Comparison of ENCODE assay signal across 8 mouse cellular contexts in the genomic region with DNA sequence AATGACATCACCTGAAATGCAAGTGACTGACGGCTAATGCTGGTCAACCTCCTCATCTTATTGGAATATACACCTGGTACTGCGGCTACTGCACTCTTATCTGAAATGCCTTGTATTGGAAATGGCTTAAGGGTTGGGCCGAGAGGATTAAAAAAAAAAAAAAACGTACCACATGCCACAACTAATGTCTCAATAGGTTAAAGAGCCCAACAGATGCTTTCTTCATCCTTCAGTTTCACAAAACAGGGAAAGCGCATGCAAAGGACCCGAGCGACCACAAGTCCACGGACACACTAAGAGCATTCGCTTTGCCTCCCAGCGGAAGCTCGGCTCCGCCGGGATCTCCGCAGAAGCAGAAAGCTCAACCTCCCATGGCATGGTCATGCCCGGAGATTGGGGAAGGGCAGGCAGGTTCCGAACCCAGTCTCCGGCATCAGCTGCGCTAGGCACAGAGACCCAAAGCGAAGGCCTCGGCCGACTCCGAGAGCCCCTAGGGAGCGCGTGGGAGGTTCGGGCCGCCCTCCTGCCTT. TPM values are rescaled to one million over a fixed set of nuclear protein-coding genes. Genes with fewer than 3 reads are reported as not detected.
DNase-seq lines count a peak whose midpoint lies in the region; ATAC-seq and TF ChIP-seq lines count a peak whose summit lies in the region.

No protein-coding gene starts in this region.

- peak overlapping the region; percentile 99 for H3K9ac ChIP-seq in lung, embryonic 16.5 days (ENCODE audit: low read length)
- H3K9ac ChIP-seq in forebrain, embryonic 16.5 days (replicated peaks; ENCODE audit: low read depth, low read length), result peak overlapping the region; percentile 99
- peak overlapping the region; percentile 94 for H3K9ac ChIP-seq in limb, embryonic 14.5 days (ENCODE audit: low read depth, low read length, severe bottlenecking)
- peak overlapping the region; percentile 88 for H3K9ac ChIP-seq in neural tube, embryonic 14.5 days (replicated peaks; ENCODE audit: low read depth, low read length)

- TF ChIP-seq POLR2A in bone marrow macrophage, adult 2 months (IDR thresholded peaks at IDR 0.05; ENCODE audit: borderline replicate concordance, low read depth, low read length), result no peak; the same call in 1 of the 2 replicates
- no peak for TF ChIP-seq POLR2A in limb, embryonic 14.5 days (IDR thresholded peaks at IDR 0.05; ENCODE audit: borderline replicate concordance, extremely low read depth, insufficient read depth, insufficient read length)

- no peaks in the 10 kb centered on the region for H3K27me3 ChIP-seq in lung, embryonic 16.5 days (ENCODE audit: control insufficient read depth, insufficient read depth, low read depth, low read length)
- no peaks in the 10 kb centered on the region for H3K27me3 ChIP-seq in forebrain, embryonic 16.5 days (replicated peaks; ENCODE audit: control insufficient read depth, insufficient read depth, low read length)
- H3K27me3 ChIP-seq in limb, embryonic 14.5 days (ENCODE audit: control insufficient read depth, insufficient read depth, low read length), result no peaks in the 10 kb centered on the region
- H3K27me3 ChIP-seq in neural tube, embryonic 14.5 days (ENCODE audit: control insufficient read depth, insufficient read depth, low read length), result no peaks in the 10 kb centered on the region

- H3K4me3 ChIP-seq in lung, embryonic 16.5 days (ENCODE audit: low read length), result peak overlapping the region; percentile 87
- H3K4me3 ChIP-seq in bone marrow macrophage, adult 2 months (ENCODE audit: insufficient read depth, low read length), result peak overlapping the region; percentile 84
- peak overlapping the region; percentile 70 for H3K4me3 ChIP-seq in forebrain, embryonic 16.5 days (replicated peaks; ENCODE audit: low read length)
- H3K4me3 ChIP-seq in limb, embryonic 14.5 days (replicated peaks; ENCODE audit: low read length), result peak overlapping the region; percentile 63
- peak overlapping the region; percentile 88 for H3K4me3 ChIP-seq in neural tube, embryonic 14.5 days (ENCODE audit: low read depth, low read length)

- no peak for TF ChIP-seq CTCF in bone marrow macrophage, adult 2 months (IDR thresholded peaks at IDR 0.05; ENCODE audit: low read depth, low read length)

- DNase-seq in lung, postnatal 4 days, result no peak
- DNase-seq in limb, embryonic 14.5 days (ENCODE audit: low spot score), result no peak
- no peak for DNase-seq in adrenal gland, postnatal 36 days
- DNase-seq in gastrocnemius, postnatal 25 days, result no peak

- H3K4me2 ChIP-seq in lung, embryonic 16.5 days (ENCODE audit: low read depth, low read length), result peak overlapping the region; percentile 83
- H3K4me2 ChIP-seq in forebrain, embryonic 16.5 days (ENCODE audit: low read length), result peak overlapping the region; percentile 91
- peak overlapping the region; percentile 76 for H3K4me2 ChIP-seq in limb, embryonic 14.5 days (replicated peaks; ENCODE audit: low read depth, low read length, severe bottlenecking)
- peak overlapping the region; percentile 74 for H3K4me2 ChIP-seq in neural tube, embryonic 14.5 days (ENCODE audit: low read depth, low read length)

- peak overlapping the region; percentile 99 for H3K27ac ChIP-seq in lung, embryonic 16.5 days (ENCODE audit: low read length)
- peak overlapping the region; percentile 93 for H3K27ac ChIP-seq in bone marrow macrophage, adult 2 months (ENCODE audit: insufficient read depth, low read depth, low read length)
- H3K27ac ChIP-seq in forebrain, embryonic 16.5 days (ENCODE audit: low read length), result peak overlapping the region; percentile 99
- H3K27ac ChIP-seq in limb, embryonic 14.5 days (replicated peaks; ENCODE audit: low read depth, low read length), result peak overlapping the region; percentile 98
- H3K27ac ChIP-seq in neural tube, embryonic 14.5 days (ENCODE audit: low read depth, low read length), result peak overlapping the region; percentile 97

- ATAC-seq in lung, embryonic 16.5 days (ENCODE audit: low read depth), result peak; percentile 7
- peak; percentile 13 for ATAC-seq in forebrain, embryonic 16.5 days
- ATAC-seq in limb, embryonic 14.5 days (ENCODE audit: low FRiP score, low read depth), result peak; percentile 0; the same call in 1 of the 2 replicates
- peak; percentile 39 for ATAC-seq in neural tube, embryonic 14.5 days (ENCODE audit: low read depth)

- no peaks in the 10 kb centered on the region for H3K9me3 ChIP-seq in lung, embryonic 16.5 days (ENCODE audit: control insufficient read depth, low read length)
- H3K9me3 ChIP-seq in forebrain, embryonic 16.5 days (ENCODE audit: control insufficient read depth, low read length), result no peaks in the 10 kb centered on the region
- H3K9me3 ChIP-seq in limb, embryonic 14.5 days (ENCODE audit: control insufficient read depth, low read length), result no peaks in the 10 kb centered on the region
- H3K9me3 ChIP-seq in neural tube, embryonic 14.5 days (ENCODE audit: control insufficient read depth, low read length), result no peaks in the 10 kb centered on the region

- 0% methylated on average over 26 of the region's 26 CpGs for WGBS in lung, embryonic 16.5 days
- under 1% methylated on average over 26 of the region's 26 CpGs for WGBS in forebrain, embryonic 16.5 days
- under 1% methylated on average over 26 of the region's 26 CpGs for WGBS in limb, embryonic 14.5 days
- under 1% methylated on average over 26 of the region's 26 CpGs for WGBS in neural tube, embryonic 14.5 days

- H3K36me3 ChIP-seq in lung, embryonic 16.5 days (ENCODE audit: control insufficient read depth, insufficient read depth, low read length), result peaks cover 9% of the 10 kb centered on the region
- H3K36me3 ChIP-seq in forebrain, embryonic 16.5 days (ENCODE audit: control insufficient read depth, insufficient read depth), result peaks cover 6% of the 10 kb centered on the region; the same call in 1 of the 2 replicates
- peaks cover 15% of the 10 kb centered on the region for H3K36me3 ChIP-seq in limb, embryonic 14.5 days (ENCODE audit: control insufficient read depth, insufficient read depth, low read length)
- peaks cover under 1% of the 10 kb centered on the region; the same call in 1 of the 2 replicates for H3K36me3 ChIP-seq in neural tube, embryonic 14.5 days (ENCODE audit: control insufficient read depth, insufficient read depth, low read length)

- peaks cover 14% of the 10 kb centered on the region for H3K4me1 ChIP-seq in lung, embryonic 16.5 days (replicated peaks; ENCODE audit: control insufficient read depth, insufficient read depth, low read length)
- H3K4me1 ChIP-seq in bone marrow macrophage, adult 2 months (ENCODE audit: control insufficient read depth, insufficient read depth, low read length), result peaks cover 3% of the 10 kb centered on the region
- H3K4me1 ChIP-seq in forebrain, embryonic 16.5 days (replicated peaks; ENCODE audit: control insufficient read depth, insufficient read depth, low read length), result peaks cover 21% of the 10 kb centered on the region
- H3K4me1 ChIP-seq in limb, embryonic 14.5 days (ENCODE audit: control insufficient read depth, insufficient read depth, low read length), result peaks cover 14% of the 10 kb centered on the region
- H3K4me1 ChIP-seq in neural tube, embryonic 14.5 days (ENCODE audit: control insufficient read depth, insufficient read depth, low read length), result no peaks in the 10 kb centered on the region; the same call in 1 of the 2 replicates

RNA-seq across cellular contexts. Expression of gene Zfp143, which starts 0.3 kb away (rescaled TPM):
- 19.1 and 19.7 TPM in 2 replicates for polyA plus RNA-seq in lung, embryonic 16.5 days (2015; fragmentation: Nextera tagmentation; extraction: Ambion mirVana)
- polyA plus RNA-seq in bone marrow macrophage, adult 2 months (2012; ENCODE audit: insufficient read depth, insufficient read length, missing spikeins), result 17.4 and 22.2 TPM in 2 replicates
- polyA plus RNA-seq in forebrain, embryonic 16.5 days (2015; fragmentation: Nextera tagmentation; extraction: Ambion mirVana), result 23.1 and 24.7 TPM in 2 replicates
- polyA plus RNA-seq in limb, embryonic 14.5 days (2012; rRNA removed), result 18.0 and 20.5 TPM in 2 replicates
- polyA plus RNA-seq in limb, embryonic 14.5 days (2014; fragmentation: Nextera tagmentation; extraction: Ambion mirVana), result 14.1 and 17.4 TPM in 2 replicates
- polyA plus RNA-seq in neural tube, embryonic 14.5 days (2014; fragmentation: Nextera tagmentation; extraction: Ambion mirVana), result 14.8 and 16.6 TPM in 2 replicates
- total RNA-seq in adrenal gland, postnatal 36 days (2021), result 10 to 100 TPM; 11.1 to 13.1 TPM
- 1 to 10 TPM; 7.1 to 7.7 TPM for total RNA-seq in gastrocnemius, postnatal 25 days (2021)

RNA-seq across cellular contexts. Expression of gene Ipo7, which starts 42.7 kb away (rescaled TPM):
- 40.4 and 45.8 TPM in 2 replicates for polyA plus RNA-seq in lung, embryonic 16.5 days (2015; fragmentation: Nextera tagmentation; extraction: Ambion mirVana)
- polyA plus RNA-seq in bone marrow macrophage, adult 2 months (2012; ENCODE audit: insufficient read depth, insufficient read length, missing spikeins), result 51.7 and 55.2 TPM in 2 replicates
- 57.6 and 67.1 TPM in 2 replicates for polyA plus RNA-seq in forebrain, embryonic 16.5 days (2015; fragmentation: Nextera tagmentation; extraction: Ambion mirVana)
- polyA plus RNA-seq in limb, embryonic 14.5 days (2012; rRNA removed), result 40.2 and 49.2 TPM in 2 replicates
- polyA plus RNA-seq in limb, embryonic 14.5 days (2014; fragmentation: Nextera tagmentation; extraction: Ambion mirVana), result 17.4 and 18.1 TPM in 2 replicates
- polyA plus RNA-seq in neural tube, embryonic 14.5 days (2014; fragmentation: Nextera tagmentation; extraction: Ambion mirVana), result 19.1 and 25.9 TPM in 2 replicates
- 100 to 1,000 TPM in 1 of 2 experiments, 10 to 100 TPM in 1; 86.1 to 103 TPM for total RNA-seq in adrenal gland, postnatal 36 days (2021)
- 10 to 100 TPM; 77.7 to 82.2 TPM for total RNA-seq in gastrocnemius, postnatal 25 days (2021)
